ENCODE assay signal across 8 mouse cellular contexts in the genomic region with DNA sequence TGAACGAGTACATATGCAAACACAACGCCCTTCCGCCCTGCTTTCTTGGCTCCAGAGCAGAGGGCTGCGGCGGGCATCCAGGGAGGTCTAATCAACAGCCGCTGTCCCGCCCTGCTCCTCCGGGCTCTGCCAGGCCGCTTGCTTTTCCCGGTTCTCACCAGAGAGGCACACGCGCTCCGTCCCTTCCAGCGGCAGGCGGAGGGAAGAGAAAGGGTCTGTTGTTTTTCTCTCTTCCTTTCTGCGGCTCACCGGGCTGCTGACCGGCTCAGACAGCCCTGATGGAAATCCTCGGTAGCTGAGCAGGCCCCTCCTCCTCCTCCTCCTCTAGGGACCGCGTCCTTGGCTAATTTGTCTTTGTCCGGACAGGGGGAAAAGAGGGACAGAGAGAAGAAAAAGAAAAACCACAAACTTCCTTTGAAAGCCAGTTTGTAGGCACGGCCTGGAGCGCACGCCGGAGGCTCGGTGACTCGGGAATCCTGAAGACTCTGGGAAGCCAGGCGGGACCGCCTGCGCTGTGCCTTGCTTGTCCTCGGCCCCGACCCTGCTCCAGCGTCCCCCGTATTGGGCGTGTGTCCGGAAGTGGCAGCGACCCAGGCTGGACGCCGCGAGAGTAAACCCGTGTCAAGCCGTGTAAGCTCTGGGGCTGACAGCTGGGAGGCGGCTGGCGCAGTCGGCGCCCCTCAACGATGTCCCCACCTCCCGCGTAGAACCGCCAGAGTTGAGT. TPM values are rescaled to one million over a fixed set of nuclear protein-coding genes. Genes with fewer than 3 reads are reported as not detected.
DNase-seq lines count a peak whose midpoint lies in the region; ATAC-seq and TF ChIP-seq lines count a peak whose summit lies in the region.

No protein-coding gene starts in this region.

- peak overlapping the region; percentile 98 for H3K27ac ChIP-seq in embryonic facial prominence, embryonic 12.5 days
- peak overlapping the region; percentile 98 for H3K27ac ChIP-seq in heart, adult 2 months
- H3K27ac ChIP-seq in liver, adult 2 months (replicated peaks; ENCODE audit: insufficient read depth, low read depth, low read length), result peak overlapping the region; percentile 97

- peak; percentile 61 for ATAC-seq in embryonic facial prominence, embryonic 12.5 days (ENCODE audit: insufficient number of reproducible peaks, insufficient read depth, low FRiP score, low TSS enrichment)
- peak; percentile 24 for ATAC-seq in monocyte, adult 5-6 weeks (replicated peaks; ENCODE audit: insufficient number of reproducible peaks, low FRiP score, low TSS enrichment, poor library complexity, severe bottlenecking)

- H3K79me2 ChIP-seq in heart, adult 2 months (replicated peaks; ENCODE audit: control insufficient read depth, insufficient read depth, low read length), result no peaks in the 10 kb centered on the region
- peaks cover 26% of the 10 kb centered on the region; the same call in 1 of the 2 replicates for H3K79me2 ChIP-seq in liver, adult 2 months (ENCODE audit: control insufficient read depth, insufficient read depth, low read length)

- TF ChIP-seq CTCF in heart, adult 2 months (IDR thresholded peaks at IDR 0.05), result peak; percentile 48
- no peak; the same call in 1 of the 2 replicates for TF ChIP-seq CTCF in liver, adult 2 months (IDR thresholded peaks at IDR 0.05; ENCODE audit: low read depth, low read length)

- H3K36me3 ChIP-seq in embryonic facial prominence, embryonic 12.5 days, result peaks cover 8% of the 10 kb centered on the region
- no peaks in the 10 kb centered on the region for H3K36me3 ChIP-seq in heart, adult 2 months (ENCODE audit: control insufficient read depth, insufficient read depth, low read length)
- H3K36me3 ChIP-seq in liver, adult 2 months (ENCODE audit: control insufficient read depth, insufficient read depth, low read length), result peaks cover 12% of the 10 kb centered on the region

- peaks cover 17% of the 10 kb centered on the region for H3K4me1 ChIP-seq in embryonic facial prominence, embryonic 12.5 days
- H3K4me1 ChIP-seq in heart, adult 2 months (ENCODE audit: control insufficient read depth, insufficient read depth, low read length), result peaks cover 3% of the 10 kb centered on the region
- peaks cover 26% of the 10 kb centered on the region for H3K4me1 ChIP-seq in liver, adult 2 months (ENCODE audit: control insufficient read depth, insufficient read depth, low read length)

- peak; percentile 68 for TF ChIP-seq POLR2A in heart, adult 2 months (IDR thresholded peaks at IDR 0.05; ENCODE audit: insufficient read depth, low read depth, low read length)
- peak; percentile 60 for TF ChIP-seq POLR2A in liver, adult 2 months (IDR thresholded peaks at IDR 0.05; ENCODE audit: extremely low read depth, insufficient read depth, low read length)

- peak overlapping the region; percentile 72 for H3K4me3 ChIP-seq in embryonic facial prominence, embryonic 12.5 days
- H3K4me3 ChIP-seq in heart, adult 2 months, result peak overlapping the region; percentile 88
- H3K4me3 ChIP-seq in liver, adult 2 months (ENCODE audit: insufficient read depth, low read depth, low read length), result peak overlapping the region; percentile 83

- under 1% methylated on average over 48 of the region's 51 CpGs for WGBS in embryonic facial prominence, embryonic 12.5 days
- WGBS in heart, adult 2 months, result under 1% methylated on average over 51 of the region's 51 CpGs
- under 1% methylated on average over 51 of the region's 51 CpGs for WGBS in liver, adult 2 months

- intact Hi-C loops in heart, adult 2 months (cut with DNase I), result loop anchor here (2.0 to 5.0 kb wide), 3 partner anchors 32 to 66 kb away; a partner anchor contains a TSS

- H3K9me3 ChIP-seq in embryonic facial prominence, embryonic 12.5 days, result no peaks in the 10 kb centered on the region

- peak overlapping the region; percentile 74 for H3K4me2 ChIP-seq in embryonic facial prominence, embryonic 12.5 days (replicated peaks)

- 0 out of 2 replicates have a peak, but pooled peaks have one; percentile 35 for TF ChIP-seq EP300 in heart, adult 2 months (IDR thresholded peaks at IDR 0.05; ENCODE audit: insufficient read depth, low read depth, low read length)

- no peaks in the 10 kb centered on the region for H3K27me3 ChIP-seq in embryonic facial prominence, embryonic 12.5 days
- H3K27me3 ChIP-seq in heart, adult 2 months (ENCODE audit: control insufficient read depth, insufficient read depth, low read length), result no peaks in the 10 kb centered on the region
- no peaks in the 10 kb centered on the region for H3K27me3 ChIP-seq in liver, adult 2 months (ENCODE audit: control insufficient read depth, insufficient read depth, low read length)

- peak; percentile 88 for DNase-seq in 3134 (ENCODE audit: extremely low read depth, insufficient read length, low spot score)
- DNase-seq in adrenal gland, postnatal 14 days, result peak; percentile 88
- DNase-seq in heart, adult 2 months, result peak; percentile 86 to 88
- peak; percentile 81 to 83 for DNase-seq in kidney, adult 8-10 months
- peak; percentile 80 for DNase-seq in liver, adult 2 months (ENCODE audit: extremely low read depth, low read depth, low spot score)
- peak; percentile 84 to 91 for DNase-seq in spleen, postnatal 4 days (ENCODE audit: low spot score in 2 of 2)

- peak overlapping the region; percentile 85 for H3K9ac ChIP-seq in embryonic facial prominence, embryonic 12.5 days
- H3K9ac ChIP-seq in heart, adult 2 months (ENCODE audit: low read depth, low read length), result peak overlapping the region; percentile 76
- peak overlapping the region; percentile 90 for H3K9ac ChIP-seq in liver, adult 2 months (ENCODE audit: low read depth, low read length)

RNA-seq across cellular contexts. Expression of a gene that starts 1.2 kb away (rescaled TPM):
- 21.6 and 24.0 TPM in 2 replicates for total RNA-seq in adrenal gland, postnatal 14 days (2021)
- polyA plus RNA-seq in embryonic facial prominence, embryonic 12.5 days (2016; fragmentation: Nextera tagmentation; extraction: Ambion mirVana), result 25.7 and 26.4 TPM in 2 replicates
- 10 to 100 TPM; 23.4 to 26.1 TPM for total RNA-seq in heart, adult 2 months (2021)
- 28.4 and 45.8 TPM in 2 replicates for polyA plus RNA-seq in heart, adult 2 months (2012; rRNA removed)
- 7.6 and 7.8 TPM in 2 replicates for total RNA-seq in liver, adult 2 months (2014; rRNA removed)
- polyA plus RNA-seq in liver, adult 2 months (2012; rRNA removed), result 11.3 and 12.8 TPM in 2 replicates
- 8.1 to 16.9 TPM (median 8.6 TPM) in 3 replicates for total RNA-seq in monocyte, adult 5-6 weeks (2017)

RNA-seq across cellular contexts. Expression of a gene that starts 1.9 kb away (rescaled TPM):
- 78.9 and 104 TPM in 2 replicates for total RNA-seq in adrenal gland, postnatal 14 days (2021)
- 43.3 TPM in 2 replicates for polyA plus RNA-seq in embryonic facial prominence, embryonic 12.5 days (2016; fragmentation: Nextera tagmentation; extraction: Ambion mirVana)
- total RNA-seq in heart, adult 2 months (2021), result 10 to 100 TPM; 17.5 to 21.3 TPM
- polyA plus RNA-seq in heart, adult 2 months (2012; rRNA removed), result 32.2 and 36.9 TPM in 2 replicates
- 56.6 and 63.6 TPM in 2 replicates for total RNA-seq in liver, adult 2 months (2014; rRNA removed)
- polyA plus RNA-seq in liver, adult 2 months (2012; rRNA removed), result 122 and 137 TPM in 2 replicates
- total RNA-seq in monocyte, adult 5-6 weeks (2017), result 21.6 to 32.4 TPM (median 30.4 TPM) in 3 replicates

RNA-seq across cellular contexts. Expression of a gene that starts 23.9 kb away (rescaled TPM):
- 1.1 and 1.6 TPM in 2 replicates for total RNA-seq in adrenal gland, postnatal 14 days (2021)
- polyA plus RNA-seq in embryonic facial prominence, embryonic 12.5 days (2016; fragmentation: Nextera tagmentation; extraction: Ambion mirVana), result 1.3 and 1.6 TPM in 2 replicates
- under 1 TPM; 0.59 to 0.68 TPM for total RNA-seq in heart, adult 2 months (2021)
- polyA plus RNA-seq in heart, adult 2 months (2012; rRNA removed), result 1.1 and 1.6 TPM in 2 replicates
- 0.54 and 0.55 TPM in 2 replicates for total RNA-seq in liver, adult 2 months (2014; rRNA removed)
- polyA plus RNA-seq in liver, adult 2 months (2012; rRNA removed), result 0.47 and 0.91 TPM in 2 replicates
- 0.64 to 1.9 TPM (median 0.78 TPM) in 3 replicates for total RNA-seq in monocyte, adult 5-6 weeks (2017)

RNA-seq across cellular contexts. Expression of a gene that starts 31.6 kb away (rescaled TPM):
- 181 and 196 TPM in 2 replicates for total RNA-seq in adrenal gland, postnatal 14 days (2021)
- 155 and 156 TPM in 2 replicates for polyA plus RNA-seq in embryonic facial prominence, embryonic 12.5 days (2016; fragmentation: Nextera tagmentation; extraction: Ambion mirVana)
- 10 to 100 TPM; 35.3 to 39.3 TPM for total RNA-seq in heart, adult 2 months (2021)
- 65.6 and 69.1 TPM in 2 replicates for polyA plus RNA-seq in heart, adult 2 months (2012; rRNA removed)
- 283 and 284 TPM in 2 replicates for total RNA-seq in liver, adult 2 months (2014; rRNA removed)
- polyA plus RNA-seq in liver, adult 2 months (2012; rRNA removed), result 266 and 271 TPM in 2 replicates
- 125 to 137 TPM (median 130 TPM) in 3 replicates for total RNA-seq in monocyte, adult 5-6 weeks (2017)

RNA-seq across cellular contexts. Expression of a gene that starts 32.0 kb away (rescaled TPM):
- total RNA-seq in adrenal gland, postnatal 14 days (2021), result 0.19 and 0.34 TPM in 2 replicates
- polyA plus RNA-seq in embryonic facial prominence, embryonic 12.5 days (2016; fragmentation: Nextera tagmentation; extraction: Ambion mirVana), result 1.8 and 2.5 TPM in 2 replicates
- not detected for total RNA-seq in heart, adult 2 months (2021)
- polyA plus RNA-seq in heart, adult 2 months (2012; rRNA removed), result 0.12 and 0.25 TPM in 2 replicates
- 0.07 TPM in 1 of 2 replicates, not detected in the other for total RNA-seq in liver, adult 2 months (2014; rRNA removed)
- 0.16 TPM in 1 of 2 replicates, not detected in the other for polyA plus RNA-seq in liver, adult 2 months (2012; rRNA removed)
- total RNA-seq in monocyte, adult 5-6 weeks (2017), result not detected in 3 replicates

Comparison
In these comparisons a context has a peak if more than half of its experiments do, and no peak if none do; other contexts are left out.
1. Peak in every context shown above with its lines: DNase-seq, ATAC-seq, H3K4me3 ChIP-seq and H3K27ac ChIP-seq.